9 mouse cellular contexts compared by ENCODE assay signal in genomic region chr2:181463008-181463738, GRCm38 (mm10). TPM values are rescaled to one million over a fixed set of nuclear protein-coding genes. Genes with fewer than 3 reads are reported as not detected.
DNase-seq lines count a peak whose midpoint lies in the region; ATAC-seq lines count a peak whose summit lies in the region.
"Had no signal": no experiment of that assay in that cellular context is flagged by ENCODE, and none has a peak within 500 bp of the region (broad histone marks: within the 10 kb centered on the region; RNA-seq: fewer than 3 reads in every experiment).

No protein-coding gene starts in this region.

- H3K36me3 ChIP-seq in forebrain, embryonic 10.5 days (replicated peaks): no peaks in the 10 kb centered on the region
- H3K36me3 ChIP-seq in forebrain, embryonic 12.5 days (replicated peaks): no peaks in the 10 kb centered on the region
- H3K36me3 ChIP-seq in forebrain, embryonic 14.5 days (ENCODE audit: control insufficient read depth, insufficient read depth, low read length): no peaks in the 10 kb centered on the region
- no peaks in the 10 kb centered on the region for H3K36me3 ChIP-seq in hindbrain, embryonic 10.5 days
- H3K36me3 ChIP-seq in stomach, embryonic 15.5 days: no peaks in the 10 kb centered on the region

- H3K4me3 ChIP-seq in forebrain, embryonic 10.5 days: no peak overlapping the region
- H3K4me3 ChIP-seq in forebrain, embryonic 12.5 days (replicated peaks): no peak overlapping the region
- H3K4me3 ChIP-seq in forebrain, embryonic 14.5 days (ENCODE audit: low read depth, low read length): no peak overlapping the region
- peak overlapping the region; percentile 21; the same call in 1 of the 2 replicates for H3K4me3 ChIP-seq in hindbrain, embryonic 10.5 days
- H3K4me3 ChIP-seq in stomach, embryonic 15.5 days (replicated peaks): no peak overlapping the region

- ATAC-seq in forebrain, embryonic 12.5 days (ENCODE audit: low FRiP score): no peak
- no peak for ATAC-seq in forebrain, embryonic 14.5 days
- ATAC-seq in stomach, embryonic 15.5 days (ENCODE audit: insufficient read depth, low FRiP score, low read depth): peak; percentile 40; the same call in 1 of the 2 replicates

- H3K27ac ChIP-seq in forebrain, embryonic 10.5 days: no peak overlapping the region
- no peak overlapping the region for H3K27ac ChIP-seq in forebrain, embryonic 12.5 days
- no peak overlapping the region for H3K27ac ChIP-seq in forebrain, embryonic 14.5 days (ENCODE audit: low read depth, low read length)
- peak overlapping the region; percentile 37; the same call in 1 of the 2 replicates for H3K27ac ChIP-seq in hindbrain, embryonic 10.5 days
- H3K27ac ChIP-seq in stomach, embryonic 15.5 days: no peak overlapping the region

- no peak overlapping the region for H3K9ac ChIP-seq in forebrain, embryonic 12.5 days
- no peak overlapping the region for H3K9ac ChIP-seq in forebrain, embryonic 14.5 days (ENCODE audit: low read length)
- no peak overlapping the region for H3K9ac ChIP-seq in stomach, embryonic 15.5 days

- DNase-seq in forebrain, embryonic 10.5 days (ENCODE audit: extremely low spot score, low spot score): peak; percentile 36
- peak; percentile 62 for DNase-seq in c-Kit-positive CD71-positive TER-119-positive erythroid progenitor cells, embryonic 14.5 days (ENCODE audit: low spot score)
- peak; percentile 23 for DNase-seq in forebrain, embryonic 14.5 days (ENCODE audit: low spot score)
- DNase-seq in hindbrain, embryonic 10.5 days (ENCODE audit: low spot score): peak; percentile 50
- peak; percentile 51 to 62 for DNase-seq in layer of hippocampus, postnatal 14 days (ENCODE audit: low spot score in 2 of 2)
- DNase-seq in lung, postnatal 4 days: peak; percentile 69 to 82

- WGBS in forebrain, embryonic 10.5 days: 46% methylated on average over 7 of the region's 7 CpGs
- WGBS in forebrain, embryonic 12.5 days: 45% methylated on average over 7 of the region's 7 CpGs
- 35% methylated on average over 7 of the region's 7 CpGs for WGBS in forebrain, embryonic 14.5 days
- 43% methylated on average over 7 of the region's 7 CpGs for WGBS in hindbrain, embryonic 10.5 days
- WGBS in stomach, embryonic 15.5 days: 37% methylated on average over 7 of the region's 7 CpGs

- H3K9me3 ChIP-seq in forebrain, embryonic 10.5 days: no peaks in the 10 kb centered on the region
- no peaks in the 10 kb centered on the region for H3K9me3 ChIP-seq in forebrain, embryonic 12.5 days
- H3K9me3 ChIP-seq in forebrain, embryonic 14.5 days (replicated peaks; ENCODE audit: control insufficient read depth, low read length): no peaks in the 10 kb centered on the region
- H3K9me3 ChIP-seq in hindbrain, embryonic 10.5 days: no peaks in the 10 kb centered on the region
- no peaks in the 10 kb centered on the region for H3K9me3 ChIP-seq in stomach, embryonic 15.5 days

- no peak overlapping the region for H3K4me2 ChIP-seq in forebrain, embryonic 12.5 days
- H3K4me2 ChIP-seq in forebrain, embryonic 14.5 days (ENCODE audit: low read length): no peak overlapping the region
- no peak overlapping the region for H3K4me2 ChIP-seq in stomach, embryonic 15.5 days

- H3K27me3 ChIP-seq in forebrain, embryonic 10.5 days (ENCODE audit: poor library complexity, severe bottlenecking): peaks cover 12% of the 10 kb centered on the region
- peaks cover 43% of the 10 kb centered on the region for H3K27me3 ChIP-seq in forebrain, embryonic 12.5 days
- H3K27me3 ChIP-seq in forebrain, embryonic 14.5 days (replicated peaks; ENCODE audit: control insufficient read depth, insufficient read depth, low read length): peaks cover 10% of the 10 kb centered on the region
- H3K27me3 ChIP-seq in hindbrain, embryonic 10.5 days (ENCODE audit: insufficient read depth, poor library complexity, severe bottlenecking): 0 out of 2 replicates have a peak, but pooled peaks cover 3% of the 10 kb centered on the region
- peaks cover 4% of the 10 kb centered on the region; the same call in 1 of the 2 replicates for H3K27me3 ChIP-seq in stomach, embryonic 15.5 days (replicated peaks)

- H3K4me1 ChIP-seq in forebrain, embryonic 10.5 days: peaks cover 36% of the 10 kb centered on the region
- H3K4me1 ChIP-seq in forebrain, embryonic 12.5 days: peaks cover 23% of the 10 kb centered on the region
- H3K4me1 ChIP-seq in forebrain, embryonic 14.5 days (ENCODE audit: control insufficient read depth, insufficient read depth, low read length): peaks cover 1% of the 10 kb centered on the region; the same call in 1 of the 2 replicates
- H3K4me1 ChIP-seq in hindbrain, embryonic 10.5 days (replicated peaks): peaks cover 38% of the 10 kb centered on the region
- peaks cover 23% of the 10 kb centered on the region for H3K4me1 ChIP-seq in stomach, embryonic 15.5 days

RNA-seq across cellular contexts. Expression of gene Zbtb46, which starts 3.9 kb away (rescaled TPM):
- polyA plus RNA-seq in forebrain, embryonic 10.5 days (2016; fragmentation: Nextera tagmentation; extraction: Ambion mirVana): 17.5 and 18.3 TPM in 2 replicates
- 14.4 and 16.1 TPM in 2 replicates for polyA plus RNA-seq in forebrain, embryonic 12.5 days (2016; fragmentation: Nextera tagmentation; extraction: Ambion mirVana)
- 7.6 and 8.6 TPM in 2 replicates for polyA plus RNA-seq in forebrain, embryonic 14.5 days (2014; fragmentation: Nextera tagmentation; extraction: Ambion mirVana)
- 18.6 and 22.2 TPM in 2 replicates for polyA plus RNA-seq in hindbrain, embryonic 10.5 days (2016; fragmentation: Nextera tagmentation; extraction: Ambion mirVana)
- 10 to 100 TPM; 11.2 to 14.0 TPM for total RNA-seq in layer of hippocampus, postnatal 14 days (2021)
- 9.7 and 10.0 TPM in 2 replicates for polyA plus RNA-seq in stomach, embryonic 15.5 days (2015; fragmentation: Nextera tagmentation; extraction: Ambion mirVana)

RNA-seq across cellular contexts. Expression of gene Abhd16b, which starts 29.8 kb away (rescaled TPM):
- polyA plus RNA-seq in forebrain, embryonic 10.5 days (2016; fragmentation: Nextera tagmentation; extraction: Ambion mirVana): 0.25 TPM in 1 of 2 replicates, not detected in the other
- polyA plus RNA-seq in forebrain, embryonic 12.5 days (2016; fragmentation: Nextera tagmentation; extraction: Ambion mirVana): 0.10 TPM in 1 of 2 replicates, not detected in the other
- polyA plus RNA-seq in forebrain, embryonic 14.5 days (2014; fragmentation: Nextera tagmentation; extraction: Ambion mirVana): not detected in 2 replicates
- 0.08 TPM in 1 of 2 replicates, not detected in the other for polyA plus RNA-seq in hindbrain, embryonic 10.5 days (2016; fragmentation: Nextera tagmentation; extraction: Ambion mirVana)
- total RNA-seq in layer of hippocampus, postnatal 14 days (2021): not detected
- polyA plus RNA-seq in stomach, embryonic 15.5 days (2015; fragmentation: Nextera tagmentation; extraction: Ambion mirVana): 0.17 and 0.23 TPM in 2 replicates
- polyA plus RNA-seq: cortical plate, adult 2 months had no signal

RNA-seq across cellular contexts. Expression of gene Tpd52l2, which starts 33.8 kb away (rescaled TPM):
- 151 and 158 TPM in 2 replicates for polyA plus RNA-seq in forebrain, embryonic 10.5 days (2016; fragmentation: Nextera tagmentation; extraction: Ambion mirVana)
- polyA plus RNA-seq in forebrain, embryonic 12.5 days (2016; fragmentation: Nextera tagmentation; extraction: Ambion mirVana): 133 and 134 TPM in 2 replicates
- 143 and 151 TPM in 2 replicates for polyA plus RNA-seq in forebrain, embryonic 14.5 days (2014; fragmentation: Nextera tagmentation; extraction: Ambion mirVana)
- 161 and 169 TPM in 2 replicates for polyA plus RNA-seq in hindbrain, embryonic 10.5 days (2016; fragmentation: Nextera tagmentation; extraction: Ambion mirVana)
- 10 to 100 TPM; 74.8 to 76.4 TPM for total RNA-seq in layer of hippocampus, postnatal 14 days (2021)
- 136 and 140 TPM in 2 replicates for polyA plus RNA-seq in stomach, embryonic 15.5 days (2015; fragmentation: Nextera tagmentation; extraction: Ambion mirVana)

RNA-seq across cellular contexts. Expression of gene Dnajc5, which starts 57.1 kb away (rescaled TPM):
- polyA plus RNA-seq in forebrain, embryonic 10.5 days (2016; fragmentation: Nextera tagmentation; extraction: Ambion mirVana): 92.3 and 92.4 TPM in 2 replicates
- polyA plus RNA-seq in forebrain, embryonic 12.5 days (2016; fragmentation: Nextera tagmentation; extraction: Ambion mirVana): 129 and 134 TPM in 2 replicates
- 127 and 165 TPM in 2 replicates for polyA plus RNA-seq in forebrain, embryonic 14.5 days (2014; fragmentation: Nextera tagmentation; extraction: Ambion mirVana)
- 101 and 108 TPM in 2 replicates for polyA plus RNA-seq in hindbrain, embryonic 10.5 days (2016; fragmentation: Nextera tagmentation; extraction: Ambion mirVana)
- 100 to 1,000 TPM; 271 to 275 TPM for total RNA-seq in layer of hippocampus, postnatal 14 days (2021)
- polyA plus RNA-seq in stomach, embryonic 15.5 days (2015; fragmentation: Nextera tagmentation; extraction: Ambion mirVana): 76.4 and 82.1 TPM in 2 replicates

Comparison
In these comparisons a context has a peak if more than half of its experiments do, and no peak if none do; other contexts are left out.
1. DNase-seq: peak in every context shown above with its lines; median percentile 76 in lung, postnatal 4 days; 62 in c-Kit-positive CD71-positive TER-119-positive erythroid progenitor cells, embryonic 14.5 days; 56 in layer of hippocampus, postnatal 14 days; 50 in hindbrain, embryonic 10.5 days; 36 in forebrain, embryonic 10.5 days; 23 in forebrain, embryonic 14.5 days.